Mouse (Mus musculus) bone marrow, adult 2 months (tissue): Measurements from ENCODE around the gene Il22. TPM values are rescaled to one million over a fixed set of nuclear protein-coding genes. Genes with fewer than 3 reads are reported as not detected.
"Not testable (repeated sequence)": the region's sequence is repeated elsewhere in the genome, so short reads cannot be mapped to it uniquely, and the experiment has no call there.

Experiments
- H3K27ac ChIP-seq: fragments of 200-500 bp; 2 replicates; pipeline ENCODE4 v1.5.1; 2012; ENCODE audit warnings: low read depth, mild to moderate bottlenecking, control low read depth, inconsistent platforms, low read length; ENCODE audit not compliant: control insufficient read depth, poor library complexity, insufficient read depth
- H3K4me1 ChIP-seq: fragments of 200-500 bp; 2 replicates; pipeline ENCODE4 v1.6.1; 2011; ENCODE audit warnings: low read length; ENCODE audit not compliant: control insufficient read depth, insufficient read depth
- H3K4me3 ChIP-seq: fragments of 200-500 bp; replicated peaks from 2 replicates; pipeline ENCODE3; 2011; ENCODE audit warnings: mild to moderate bottlenecking, low read depth, low read length, control low read depth; ENCODE audit not compliant: control insufficient read depth
- CTCF ChIP-seq: fragments of 200-500 bp; IDR thresholded peaks from 2 replicates; pipeline ENCODE4 v1.5.1; 2011; ENCODE audit warnings: low read length, control low read depth; ENCODE audit not compliant: control insufficient read depth, insufficient read depth
- POLR2A ChIP-seq: fragments of 200-500 bp; IDR thresholded peaks from 2 replicates; pipeline ENCODE4 v1.6.1; 2011; ENCODE audit warnings: low read depth, mild to moderate bottlenecking, control low read depth, low read length, borderline replicate concordance; ENCODE audit not compliant: control insufficient read depth
- WGBS: fragments of 180-500 bp; shearing (Covaris S2); methylation state at CpG from one replicate; pipeline ENCODE4 v1.1.7; 2018; 5-methylcytosine and 5-hydroxymethylcytosine counted together
- polyA plus RNA-seq: library from polyadenylated mRNA; stranded (reverse); fragments of >200 nt; gene quantifications from 2 replicates; pipeline ENCODE4 v1.2.4, GENCODE M21; 2011; ENCODE audit warnings: low replicate concordance; ENCODE audit not compliant: missing spikeins, insufficient read depth, insufficient read length

Gene Il22
- polyA plus RNA-seq, 1 experiment: not detected

DNA sequence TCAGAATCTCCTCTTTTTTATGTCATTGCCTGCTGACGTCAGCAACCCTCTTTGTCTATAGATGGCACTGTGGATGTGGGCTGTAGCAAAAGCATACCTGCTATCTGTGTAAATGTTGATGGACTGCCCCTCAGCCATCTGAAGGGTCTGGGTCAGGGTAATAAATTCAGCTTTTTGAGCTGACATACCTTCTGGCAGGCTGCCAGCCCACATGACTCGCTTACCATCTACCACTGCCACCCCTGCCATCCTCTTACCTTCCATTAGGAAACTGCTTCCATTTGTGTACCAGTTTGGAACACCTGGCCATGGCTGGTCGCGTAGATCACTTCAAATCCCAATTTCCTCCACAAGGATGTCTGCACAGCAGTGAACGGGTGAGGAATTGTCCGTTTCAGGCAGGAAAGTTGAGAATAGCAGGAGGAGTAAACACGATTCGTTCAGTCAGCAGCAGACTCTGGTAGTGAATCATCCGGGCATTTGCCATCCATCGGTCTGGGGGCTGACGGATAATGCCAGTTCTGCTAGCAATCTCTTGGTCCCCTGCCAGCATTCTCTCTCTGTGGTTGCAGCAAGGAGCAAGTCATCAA is 44.4 kb downstream of the Il22 start:
- not testable (repeated sequence) for H3K4me1 ChIP-seq, H3K4me3 ChIP-seq, H3K27ac ChIP-seq
- whole genome bisulfite sequencing: 69% methylated on average over 11 of the region's 11 CpGs

GRCm38 (mm10) chr10:118250852-118251295 is 46.1 kb downstream of the Il22 start:
- TF ChIP-seq CTCF (peak; percentile 16; the same call in 1 of the 2 replicates), POLR2A (no peak)
- H3K27ac ChIP-seq: no peak overlapping the region
- no peak overlapping the region for H3K4me3 ChIP-seq
- H3K4me1 ChIP-seq: no peaks in the 10 kb centered on the region
- 37% methylated on average over 10 of the region's 10 CpGs for WGBS

DNA sequence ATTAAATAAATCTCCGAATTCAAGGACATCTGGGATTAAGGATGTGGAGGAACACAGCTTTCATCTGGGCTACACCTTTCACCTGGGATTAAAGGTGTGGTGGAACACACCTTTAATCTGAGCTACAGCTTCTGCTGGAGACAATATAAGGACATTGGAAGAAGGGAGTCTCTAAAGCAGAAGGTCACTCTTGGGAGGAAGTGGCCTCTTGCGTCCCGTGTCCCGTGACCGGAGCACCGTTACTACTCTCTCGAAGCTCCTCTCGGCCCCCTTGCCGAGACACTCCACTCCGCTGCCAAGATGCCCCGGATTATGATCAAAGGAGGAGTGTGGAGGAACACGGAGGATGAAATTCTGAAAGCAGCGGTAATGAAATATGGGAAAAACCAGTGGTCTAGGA is 53.6 kb downstream of the Il22 start, which contains the start of gene Gm32802:
TSS of gene Gm32802 (plus strand) at position 301 of the 400 bp plus-strand sequence.
- H3K27ac ChIP-seq, H3K4me1 ChIP-seq, H3K4me3 ChIP-seq: not testable (repeated sequence)
- no CpG with 5 or more reads among the region's 13 CpGs for WGBS

Other genes starting within 250 kb of the Il22 start
- 5.3 and 17.4 TPM in 2 replicates for gene Mdm1, start 63.1 kb upstream of the Il22 start, polyA plus RNA-seq
- not detected in 2 replicates for gene Gm32717, start 35.8 kb downstream of the Il22 start, polyA plus RNA-seq
- gene Gm32802, start 53.7 kb downstream of the Il22 start, polyA plus RNA-seq: not detected in 2 replicates
- not detected in 2 replicates for gene Iltifb, start 90.1 kb downstream of the Il22 start, polyA plus RNA-seq
- not detected in 2 replicates for gene Gm9040, start 122.0 kb downstream of the Il22 start, polyA plus RNA-seq
- gene Gm9044, start 127.5 kb downstream of the Il22 start, polyA plus RNA-seq: not detected in 2 replicates
- gene Gm9045, start 132.9 kb downstream of the Il22 start, polyA plus RNA-seq: not detected in 2 replicates
- gene Gm9046, start 138.3 kb downstream of the Il22 start, polyA plus RNA-seq: not detected in 2 replicates
- not detected in 2 replicates for gene Gm9048, start 143.7 kb downstream of the Il22 start, polyA plus RNA-seq
- gene Gm9049, start 149.2 kb downstream of the Il22 start, polyA plus RNA-seq: not detected in 2 replicates
- gene Ifng, start 236.1 kb downstream of the Il22 start, polyA plus RNA-seq: not detected in 2 replicates